Mouse (Mus musculus) left cerebral cortex, adult 8-10 months (tissue): ENCODE data around the gene Sds. TPM values are rescaled to one million over a fixed set of nuclear protein-coding genes. Genes with fewer than 3 reads are reported as not detected.
"Not testable (repeated sequence)": the region's sequence is repeated elsewhere in the genome, so short reads cannot be mapped to it uniquely, and the experiment has no call there.

Experiments used
- DNase-seq, 2 experiments: peaks; one replicate each; pipeline ENCODE4 v3.0.0; 2022; ENCODE audit warnings: low spot score in 2 of 2
- total RNA-seq, 4 experiments: library from RNA; stranded (reverse); gene quantifications; 2 replicates each; pipeline ENCODE4 v1.2.4; 2022

The Sds gene
- total RNA-seq, 4 experiments from 2014 or later, result 0.61 to 2.0 (median 1.00) TPM; not detected in 1

- no peak for DNase-seq
These were observed 7.1 kb downstream of the Sds start for GRCm38 (mm10) chr5:120483399-120483798.

GRCm38 (mm10) chr5:120487844-120488243 lies 11.5 kb downstream of the Sds start:
- DNase-seq, result no peak

- no peak for DNase-seq
These were observed 14.4 kb downstream of the Sds start for GRCm38 (mm10) chr5:120490679-120491192.

GRCm38 (mm10) chr5:120492437-120492836 lies 16.1 kb downstream of the Sds start:
- peak in 1 of 2 experiments; percentile 34 for DNase-seq

GRCm38 (mm10) chr5:120493440-120493839 lies 17.1 kb downstream of the Sds start:
- DNase-seq, result no peak

GRCm38 (mm10) chr5:120493873-120494395 lies 17.6 kb downstream of the Sds start:
- DNase-seq, result no peak

GRCm38 (mm10) chr5:120495064-120495702 lies 18.9 kb downstream of the Sds start:
- no peak for DNase-seq

- DNase-seq, result no peak
These were observed 19.4 kb downstream of the Sds start for GRCm38 (mm10) chr5:120495703-120496226.

- DNase-seq, result no peak
These were observed 20.7 kb downstream of the Sds start for GRCm38 (mm10) chr5:120497071-120497470.

- DNase-seq, result no peak
These were observed 22.9 kb downstream of the Sds start for GRCm38 (mm10) chr5:120499202-120499601.

GRCm38 (mm10) chr5:120500609-120501008 lies 24.3 kb downstream of the Sds start:
- DNase-seq, result not testable (repeated sequence)

GRCm38 (mm10) chr5:120502147-120502621 lies 25.9 kb downstream of the Sds start:
- no peak for DNase-seq

- DNase-seq, result no peak
These were observed 26.4 kb downstream of the Sds start for GRCm38 (mm10) chr5:120502675-120503143.

GRCm38 (mm10) chr5:120503144-120503795 lies 26.9 kb downstream of the Sds start, which contains the start of gene Plbd2:
Plbd2 (minus strand) TSS chr5:120503625.
- peak; percentile 37 to 52 for DNase-seq

GRCm38 (mm10) chr5:120505368-120505767 lies 29.0 kb downstream of the Sds start:
- DNase-seq, result peak in 1 of 2 experiments; percentile 56

- DNase-seq, result no peak
These were observed 29.5 kb downstream of the Sds start for GRCm38 (mm10) chr5:120505781-120506180.

- no peak for DNase-seq
These were observed 30.2 kb downstream of the Sds start for GRCm38 (mm10) chr5:120506490-120506889.

- no peak for DNase-seq
These were observed 31.0 kb downstream of the Sds start for GRCm38 (mm10) chr5:120507311-120507710.

- DNase-seq, result peak; percentile 66 to 82
These were observed 34.8 kb downstream of the Sds start, which contains the start of gene Slc8b1 for GRCm38 (mm10) chr5:120510982-120511642. Slc8b1 (plus strand) TSS chr5:120511168.

- DNase-seq, result no peak
These were observed 35.4 kb downstream of the Sds start for GRCm38 (mm10) chr5:120511643-120512220.
